Mouse (Mus musculus): Measurements from ENCODE around the gene 9130023H24Rik. TPM values are rescaled to one million over a fixed set of nuclear protein-coding genes. Genes with fewer than 3 reads are reported as not detected.

Gene 9130023H24Rik
- polyA plus RNA-seq (2012; ENCODE audit: insufficient read depth, low replicate concordance), result 0.97 and 1.2 TPM in 2 replicates

- TF ChIP-seq GATA1 (IDR thresholded peaks at IDR 0.05; ENCODE audit: borderline replicate concordance, low read length), result no peak
- no peak for TF ChIP-seq FLI1 (IDR thresholded peaks at IDR 0.05; ENCODE audit: low read length)
- peaks cover 52% of the 10 kb centered on the region for H3K4me1 ChIP-seq
- H3K27me3 ChIP-seq (replicated peaks), result no peaks in the 10 kb centered on the region
- H3K9me3 ChIP-seq, result no peaks in the 10 kb centered on the region
- H3K36me3 ChIP-seq (replicated peaks; ENCODE audit: low read length), result peaks cover 49% of the 10 kb centered on the region
- H3K4me3 ChIP-seq (replicated peaks), result peak within 1 kb of the TSS; percentile 96
Observed at GRCm38 (mm10) chr7:128237927-128238778, at the start of gene 9130023H24Rik. TSS of gene 9130023H24Rik (minus strand) at chr7:128238031.

- TF ChIP-seq FLI1 (IDR thresholded peaks at IDR 0.05; ENCODE audit: low read length) (no peak), GATA1 (IDR thresholded peaks at IDR 0.05; ENCODE audit: borderline replicate concordance, low read length) (no peak)
- no peak overlapping the region for H3K4me3 ChIP-seq (replicated peaks)
- H3K9me3 ChIP-seq, result no peaks in the 10 kb centered on the region
- no peaks in the 10 kb centered on the region for H3K27me3 ChIP-seq (replicated peaks)
- peaks cover 89% of the 10 kb centered on the region for H3K36me3 ChIP-seq (replicated peaks; ENCODE audit: low read length)
- H3K4me1 ChIP-seq, result peaks cover 19% of the 10 kb centered on the region
Observed at GRCm38 (mm10) chr7:128285060-128285459, 47.2 kb upstream of the 9130023H24Rik start.

DNA sequence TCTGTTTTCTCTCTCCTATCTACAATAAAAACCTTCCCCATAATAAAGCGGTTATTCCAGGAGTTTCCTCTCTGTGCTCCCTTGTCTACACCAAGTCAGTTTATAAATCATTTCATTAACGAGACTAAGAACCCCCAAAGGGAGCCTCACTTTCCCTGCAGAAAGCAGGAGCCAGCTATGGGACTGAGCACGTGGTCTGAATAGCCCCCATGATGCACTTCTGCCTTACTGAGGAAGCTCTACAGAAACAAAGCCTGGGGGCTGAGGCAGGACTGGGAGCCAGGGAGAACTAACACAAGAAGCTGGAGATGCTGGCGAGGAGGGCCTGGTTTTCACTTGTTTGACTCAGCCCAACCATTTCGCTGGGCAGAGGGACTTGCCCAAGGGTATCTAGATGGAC, 46.2 kb upstream of the 9130023H24Rik start:
- Histone ChIP-seq H3K27me3 (replicated peaks) (no peaks in the 10 kb centered on the region), H3K36me3 (replicated peaks; ENCODE audit: low read length) (peaks cover 90% of the 10 kb centered on the region), H3K4me3 (replicated peaks) (no peak overlapping the region), H3K4me1 (peaks cover 9% of the 10 kb centered on the region), H3K9me3 (no peaks in the 10 kb centered on the region)
- TF ChIP-seq GATA1 (IDR thresholded peaks at IDR 0.05; ENCODE audit: borderline replicate concordance, low read length), result no peak
- TF ChIP-seq FLI1 (IDR thresholded peaks at IDR 0.05; ENCODE audit: low read length), result no peak

DNA sequence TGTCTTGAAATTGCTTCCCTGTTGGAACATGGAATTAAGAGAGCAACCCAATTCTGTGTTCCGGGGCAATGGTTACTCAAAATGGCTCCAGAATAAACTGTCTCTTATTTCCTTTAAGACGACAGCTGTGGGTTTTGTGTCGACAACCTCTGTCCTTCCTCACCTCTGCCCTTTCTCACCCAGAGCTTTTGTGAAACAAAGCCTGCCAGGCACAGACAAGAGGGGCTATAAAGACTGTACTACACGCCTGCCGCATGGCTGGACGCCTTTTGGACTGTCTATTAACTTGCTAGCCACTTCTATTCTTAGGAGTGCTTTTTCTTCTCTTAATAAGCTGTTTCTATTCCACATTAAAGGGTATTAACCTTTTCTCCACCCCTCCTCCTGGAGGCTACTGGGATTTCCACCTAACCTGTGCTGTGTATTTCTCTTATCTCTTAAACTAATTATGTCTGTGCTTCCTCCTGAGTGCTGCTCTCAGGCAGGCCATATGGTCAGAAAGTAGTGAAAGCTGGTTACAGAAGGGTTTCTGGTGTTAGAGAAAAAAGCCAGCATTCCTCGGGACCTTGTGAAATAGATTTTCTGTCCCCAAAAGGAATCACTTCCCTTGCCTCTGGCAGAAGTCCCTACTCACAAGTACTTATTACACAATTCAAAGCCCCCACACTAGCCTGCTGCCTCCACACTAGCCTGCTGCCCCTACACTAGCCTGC, 44.9 kb upstream of the 9130023H24Rik start:
- Histone ChIP-seq H3K9me3 (no peaks in the 10 kb centered on the region), H3K27me3 (replicated peaks) (no peaks in the 10 kb centered on the region), H3K4me1 (no peaks in the 10 kb centered on the region), H3K36me3 (replicated peaks; ENCODE audit: low read length) (peaks cover 89% of the 10 kb centered on the region), H3K4me3 (replicated peaks) (no peak overlapping the region)
- TF ChIP-seq GATA1 (IDR thresholded peaks at IDR 0.05; ENCODE audit: borderline replicate concordance, low read length), result no peak
- no peak for TF ChIP-seq FLI1 (IDR thresholded peaks at IDR 0.05; ENCODE audit: low read length)

DNA sequence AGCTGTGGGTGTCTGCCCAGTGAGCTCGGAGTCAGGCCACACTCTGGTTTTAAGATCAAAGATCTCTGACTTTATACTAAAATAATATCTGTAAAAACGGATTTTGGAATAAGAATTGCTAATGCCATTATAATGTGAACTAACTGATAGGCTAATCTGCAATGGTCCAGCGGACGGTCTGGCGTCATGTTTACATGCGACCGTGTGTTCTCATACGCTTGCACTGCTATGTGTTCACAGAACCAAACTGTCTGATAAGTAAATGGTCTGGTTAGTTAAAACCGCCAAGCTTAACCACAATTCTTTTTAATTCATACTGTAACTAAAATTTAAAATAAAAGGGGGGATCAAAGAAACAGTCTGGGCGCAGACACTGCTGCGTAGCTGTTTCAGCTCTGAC, 43.9 kb upstream of the 9130023H24Rik start:
- no peaks in the 10 kb centered on the region for H3K4me1 ChIP-seq
- TF ChIP-seq FLI1 (IDR thresholded peaks at IDR 0.05; ENCODE audit: low read length) (no peak), GATA1 (IDR thresholded peaks at IDR 0.05; ENCODE audit: borderline replicate concordance, low read length) (no peak)
- peaks cover 89% of the 10 kb centered on the region for H3K36me3 ChIP-seq (replicated peaks; ENCODE audit: low read length)
- no peak overlapping the region for H3K4me3 ChIP-seq (replicated peaks)
- no peaks in the 10 kb centered on the region for H3K9me3 ChIP-seq
- no peaks in the 10 kb centered on the region for H3K27me3 ChIP-seq (replicated peaks)

DNA sequence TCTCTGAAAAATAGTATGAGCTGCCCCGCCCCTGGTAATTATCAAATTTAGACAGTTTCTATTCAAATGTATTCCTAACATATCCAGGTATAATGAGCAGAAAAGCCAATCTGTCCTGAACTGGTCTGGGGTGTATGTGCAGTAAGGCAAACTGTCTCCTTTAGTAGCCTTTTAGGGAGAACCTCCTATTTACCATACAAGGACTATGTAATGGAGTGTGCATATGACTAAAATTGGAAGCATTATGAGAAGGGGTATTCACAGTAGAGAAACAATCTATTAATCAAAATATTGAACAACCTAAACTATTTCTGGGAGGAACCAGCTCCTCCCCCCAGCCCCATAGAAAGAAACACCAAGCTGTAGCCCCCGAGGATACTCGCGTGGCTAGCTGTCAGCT, 41.9 kb upstream of the 9130023H24Rik start:
- H3K27me3 ChIP-seq (replicated peaks), result no peaks in the 10 kb centered on the region
- no peaks in the 10 kb centered on the region for H3K9me3 ChIP-seq
- H3K36me3 ChIP-seq (replicated peaks; ENCODE audit: low read length), result peaks cover 89% of the 10 kb centered on the region
- no peak overlapping the region for H3K4me3 ChIP-seq (replicated peaks)
- TF ChIP-seq FLI1 (IDR thresholded peaks at IDR 0.05; ENCODE audit: low read length) (no peak), GATA1 (IDR thresholded peaks at IDR 0.05; ENCODE audit: borderline replicate concordance, low read length) (no peak)
- no peaks in the 10 kb centered on the region for H3K4me1 ChIP-seq

DNA sequence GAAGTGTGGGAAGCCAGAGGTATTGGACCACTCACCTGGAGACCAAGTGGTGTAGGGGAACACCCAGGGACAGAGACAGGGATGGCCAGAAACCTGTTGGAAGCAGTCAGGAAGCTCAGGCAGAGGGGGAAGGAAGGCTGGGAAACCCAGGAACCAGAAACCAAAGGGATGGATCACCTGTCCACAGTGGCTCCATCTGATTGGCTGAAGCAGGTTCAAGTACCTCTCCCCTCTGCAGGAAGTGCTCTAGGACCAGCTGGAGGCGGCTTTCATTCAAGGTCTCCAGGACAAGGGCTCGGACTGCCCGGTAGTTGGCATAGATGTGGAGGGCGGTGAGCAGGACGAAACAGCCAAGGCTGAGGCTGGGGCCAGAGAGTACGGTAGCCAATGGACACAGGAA, 38.2 kb upstream of the 9130023H24Rik start:
- H3K4me3 ChIP-seq (replicated peaks), result no peak overlapping the region
- peaks cover 99% of the 10 kb centered on the region for H3K36me3 ChIP-seq (replicated peaks; ENCODE audit: low read length)
- H3K27me3 ChIP-seq (replicated peaks), result no peaks in the 10 kb centered on the region
- no peak for TF ChIP-seq FLI1 (IDR thresholded peaks at IDR 0.05; ENCODE audit: low read length)
- no peak for TF ChIP-seq GATA1 (IDR thresholded peaks at IDR 0.05; ENCODE audit: borderline replicate concordance, low read length)
- no peaks in the 10 kb centered on the region for H3K9me3 ChIP-seq
- no peaks in the 10 kb centered on the region for H3K4me1 ChIP-seq

- Histone ChIP-seq H3K9me3 (no peaks in the 10 kb centered on the region), H3K36me3 (replicated peaks; ENCODE audit: low read length) (peaks cover 65% of the 10 kb centered on the region), H3K4me1 (no peaks in the 10 kb centered on the region; the same call in 1 of the 2 replicates), H3K4me3 (replicated peaks) (no peak overlapping the region), H3K27me3 (replicated peaks) (peaks cover 21% of the 10 kb centered on the region)
- TF ChIP-seq FLI1 (IDR thresholded peaks at IDR 0.05; ENCODE audit: low read length), result no peak
- TF ChIP-seq GATA1 (IDR thresholded peaks at IDR 0.05; ENCODE audit: borderline replicate concordance, low read length), result no peak
Observed at GRCm38 (mm10) chr7:128271496-128271895, 33.7 kb upstream of the 9130023H24Rik start.

DNA sequence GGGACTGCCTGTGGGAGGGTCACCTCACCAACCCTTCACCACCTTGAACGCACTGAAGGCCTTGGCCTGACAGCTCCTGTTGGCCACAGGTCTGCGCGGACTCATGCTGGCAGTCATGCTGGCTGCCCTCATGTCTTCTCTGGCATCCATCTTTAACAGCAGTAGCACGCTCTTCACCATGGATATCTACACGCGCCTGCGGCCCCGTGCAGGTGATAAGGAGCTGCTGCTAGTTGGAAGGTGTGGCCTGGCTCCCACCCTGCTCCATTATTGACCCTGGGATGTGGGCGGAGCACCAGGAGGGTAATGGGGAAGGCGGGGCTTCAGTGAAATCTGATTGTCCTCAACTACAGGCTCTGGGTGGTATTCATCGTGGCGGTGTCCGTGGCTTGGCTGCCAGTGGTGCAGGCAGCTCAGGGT, 32.6 kb upstream of the 9130023H24Rik start:
- no peaks in the 10 kb centered on the region for H3K9me3 ChIP-seq
- peaks cover 55% of the 10 kb centered on the region for H3K36me3 ChIP-seq (replicated peaks; ENCODE audit: low read length)
- peaks cover 29% of the 10 kb centered on the region for H3K27me3 ChIP-seq (replicated peaks)
- no peak for TF ChIP-seq GATA1 (IDR thresholded peaks at IDR 0.05; ENCODE audit: borderline replicate concordance, low read length)
- TF ChIP-seq FLI1 (IDR thresholded peaks at IDR 0.05; ENCODE audit: low read length), result no peak
- no peak overlapping the region for H3K4me3 ChIP-seq (replicated peaks)
- H3K4me1 ChIP-seq, result no peaks in the 10 kb centered on the region; the same call in 1 of the 2 replicates

DNA sequence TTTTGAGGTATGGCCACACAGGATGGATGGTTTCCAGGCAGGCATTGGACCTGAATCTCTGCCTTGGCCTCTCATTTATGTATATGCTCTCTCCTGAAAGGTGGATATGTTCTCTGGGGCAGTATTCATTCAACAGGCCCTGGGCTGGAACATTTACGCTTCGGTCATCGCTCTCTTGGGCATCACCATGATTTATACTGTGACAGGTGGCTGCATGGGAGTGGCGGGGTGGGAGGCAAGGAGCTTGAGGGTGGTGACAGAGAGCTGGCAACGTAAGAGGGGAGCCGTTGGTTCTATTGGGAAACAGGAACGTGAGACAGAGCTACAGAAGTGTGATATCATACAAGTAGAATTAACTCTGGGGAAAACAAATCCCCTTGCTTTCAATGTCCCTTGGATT, 30.0 kb upstream of the 9130023H24Rik start:
- Histone ChIP-seq H3K4me3 (replicated peaks) (no peak overlapping the region), H3K4me1 (no peaks in the 10 kb centered on the region; the same call in 1 of the 2 replicates), H3K9me3 (no peaks in the 10 kb centered on the region), H3K36me3 (replicated peaks; ENCODE audit: low read length) (peaks cover 28% of the 10 kb centered on the region), H3K27me3 (replicated peaks) (peaks cover 43% of the 10 kb centered on the region)
- no peak for TF ChIP-seq FLI1 (IDR thresholded peaks at IDR 0.05; ENCODE audit: low read length)
- TF ChIP-seq GATA1 (IDR thresholded peaks at IDR 0.05; ENCODE audit: borderline replicate concordance, low read length), result no peak

Data from megakaryocyte, embryonic 14.5 days (primary cell).